Mouse (Mus musculus): ENCODE data around the gene Nr2c1. TPM values are rescaled to one million over a fixed set of nuclear protein-coding genes. Genes with fewer than 3 reads are reported as not detected.

Nr2c1 gene
- polyA plus RNA-seq, 1 experiment from 2014 or later, result 12.5 TPM

GRCm38 (mm10) chr10:94171440-94172130 is 23.8 kb downstream of the Nr2c1 start:
- Histone ChIP-seq H3K27ac (no peak overlapping the region), H3K36me3 (peaks cover 65% of the 10 kb centered on the region), H3K9me3 (0 out of 2 replicates have a peak, but pooled peaks cover 6% of the 10 kb centered on the region), H3K4me2 (replicated peaks) (no peak overlapping the region), H3K4me3 (no peak overlapping the region), H3K4me1 (peaks cover 14% of the 10 kb centered on the region), H3K27me3 (replicated peaks) (no peaks in the 10 kb centered on the region), H3K9ac (no peak overlapping the region)
- no peak for ATAC-seq (ENCODE audit: low FRiP score, low read depth)
- WGBS, result 61% methylated on average over 12 of the region's 12 CpGs

GRCm38 (mm10) chr10:94172137-94172536 is 24.3 kb downstream of the Nr2c1 start:
- no peak for ATAC-seq (ENCODE audit: low FRiP score, low read depth)
- no peak overlapping the region for H3K4me3 ChIP-seq
- 0 out of 2 replicates have a peak, but pooled peaks cover 6% of the 10 kb centered on the region for H3K9me3 ChIP-seq
- 76% methylated on average over 11 of the region's 11 CpGs for WGBS
- peaks cover 65% of the 10 kb centered on the region for H3K36me3 ChIP-seq
- no peak overlapping the region for H3K4me2 ChIP-seq (replicated peaks)
- H3K4me1 ChIP-seq, result peaks cover 14% of the 10 kb centered on the region
- no peak overlapping the region for H3K9ac ChIP-seq
- no peak overlapping the region for H3K27ac ChIP-seq
- no peaks in the 10 kb centered on the region for H3K27me3 ChIP-seq (replicated peaks)

- ATAC-seq (ENCODE audit: low FRiP score, low read depth), result no peak
- WGBS, result 29% methylated on average over 6 of the region's 6 CpGs
- H3K36me3 ChIP-seq, result peaks cover 61% of the 10 kb centered on the region
- no peak overlapping the region for H3K4me2 ChIP-seq (replicated peaks)
- no peak overlapping the region for H3K27ac ChIP-seq
- 0 out of 2 replicates have a peak, but pooled peaks cover 6% of the 10 kb centered on the region for H3K9me3 ChIP-seq
- no peak overlapping the region for H3K9ac ChIP-seq
- H3K27me3 ChIP-seq (replicated peaks), result no peaks in the 10 kb centered on the region
- H3K4me1 ChIP-seq, result peaks cover 11% of the 10 kb centered on the region
- no peak overlapping the region for H3K4me3 ChIP-seq
These were observed 24.9 kb downstream of the Nr2c1 start for GRCm38 (mm10) chr10:94172706-94173105.

GRCm38 (mm10) chr10:94174652-94175051 is 26.8 kb downstream of the Nr2c1 start:
- H3K4me1 ChIP-seq, result peaks cover 10% of the 10 kb centered on the region
- no peak overlapping the region for H3K4me3 ChIP-seq
- H3K27ac ChIP-seq, result no peak overlapping the region
- peaks cover 41% of the 10 kb centered on the region for H3K36me3 ChIP-seq
- H3K9me3 ChIP-seq, result 0 out of 2 replicates have a peak, but pooled peaks cover 6% of the 10 kb centered on the region
- H3K27me3 ChIP-seq (replicated peaks), result no peaks in the 10 kb centered on the region
- no peak overlapping the region for H3K4me2 ChIP-seq (replicated peaks)
- no peak for ATAC-seq (ENCODE audit: low FRiP score, low read depth)
- WGBS, result 86% methylated on average over 7 of the region's 7 CpGs
- H3K9ac ChIP-seq, result no peak overlapping the region

- Histone ChIP-seq H3K9me3 (no peaks in the 10 kb centered on the region), H3K27ac (no peak overlapping the region), H3K36me3 (peaks cover 21% of the 10 kb centered on the region; the same call in 1 of the 2 replicates), H3K4me2 (replicated peaks) (no peak overlapping the region), H3K4me3 (no peak overlapping the region), H3K27me3 (replicated peaks) (no peaks in the 10 kb centered on the region), H3K9ac (no peak overlapping the region), H3K4me1 (peaks cover 15% of the 10 kb centered on the region; the same call in 1 of the 2 replicates)
- WGBS, result 59% methylated on average over 4 of the region's 4 CpGs
- ATAC-seq (ENCODE audit: low FRiP score, low read depth), result no peak
These were observed 35.4 kb downstream of the Nr2c1 start for GRCm38 (mm10) chr10:94183199-94183598.

GRCm38 (mm10) chr10:94198482-94199405 is 50.9 kb downstream of the Nr2c1 start, which contains the start of gene Ndufa12:
Ndufa12 (plus strand) TSS chr10:94198720.
- H3K4me1 ChIP-seq, result peaks cover 5% of the 10 kb centered on the region
- peak within 1 kb of the TSS; percentile 79 for H3K9ac ChIP-seq
- H3K27ac ChIP-seq, result 0 out of 2 replicates have a peak within 1 kb of the TSS, but pooled peaks have one; percentile 46
- WGBS, result under 1% methylated on average over 46 of the region's 46 CpGs
- H3K27me3 ChIP-seq (replicated peaks), result no peaks in the 10 kb centered on the region
- peaks cover 27% of the 10 kb centered on the region for H3K36me3 ChIP-seq
- H3K9me3 ChIP-seq, result no peaks in the 10 kb centered on the region
- peak within 1 kb of the TSS; percentile 74 for H3K4me2 ChIP-seq (replicated peaks)
- peak; percentile 95 for ATAC-seq (ENCODE audit: low FRiP score, low read depth)
- peak within 1 kb of the TSS; percentile 78 for H3K4me3 ChIP-seq

GRCm38 (mm10) chr10:94204973-94205372 is 57.1 kb downstream of the Nr2c1 start:
- H3K4me1 ChIP-seq, result no peaks in the 10 kb centered on the region
- no peak overlapping the region for H3K4me2 ChIP-seq (replicated peaks)
- ATAC-seq (ENCODE audit: low FRiP score, low read depth), result no peak
- H3K9ac ChIP-seq, result no peak overlapping the region
- no peak overlapping the region for H3K4me3 ChIP-seq
- H3K27ac ChIP-seq, result no peak overlapping the region
- H3K27me3 ChIP-seq (replicated peaks), result no peaks in the 10 kb centered on the region
- no peaks in the 10 kb centered on the region for H3K9me3 ChIP-seq
- 83% methylated on average over 4 of the region's 4 CpGs for WGBS
- peaks cover 65% of the 10 kb centered on the region for H3K36me3 ChIP-seq

GRCm38 (mm10) chr10:94210718-94211618 is 63.1 kb downstream of the Nr2c1 start:
- Histone ChIP-seq H3K36me3 (peaks cover 38% of the 10 kb centered on the region), H3K4me2 (replicated peaks) (no peak overlapping the region), H3K4me1 (0 out of 2 replicates have a peak, but pooled peaks cover 4% of the 10 kb centered on the region), H3K4me3 (no peak overlapping the region), H3K27ac (no peak overlapping the region), H3K9me3 (no peaks in the 10 kb centered on the region), H3K27me3 (replicated peaks) (no peaks in the 10 kb centered on the region), H3K9ac (no peak overlapping the region)
- peak; percentile 53; the same call in 1 of the 2 replicates for ATAC-seq (ENCODE audit: low FRiP score, low read depth)
- WGBS, result 70% methylated on average over 6 of the region's 6 CpGs

- Histone ChIP-seq H3K27ac (no peak overlapping the region), H3K27me3 (replicated peaks) (no peaks in the 10 kb centered on the region), H3K9ac (no peak overlapping the region), H3K36me3 (peaks cover 30% of the 10 kb centered on the region), H3K9me3 (no peaks in the 10 kb centered on the region), H3K4me3 (no peak overlapping the region), H3K4me1 (0 out of 2 replicates have a peak, but pooled peaks cover 4% of the 10 kb centered on the region), H3K4me2 (replicated peaks) (no peak overlapping the region)
- 46% methylated on average over 2 of the region's 2 CpGs for WGBS
- no peak for ATAC-seq (ENCODE audit: low FRiP score, low read depth)
These were observed 63.9 kb downstream of the Nr2c1 start for GRCm38 (mm10) chr10:94211725-94212124.

GRCm38 (mm10) chr10:94225026-94225750 is 77.4 kb downstream of the Nr2c1 start:
- no peak for ATAC-seq (ENCODE audit: low FRiP score, low read depth)
- Histone ChIP-seq H3K9me3 (0 out of 2 replicates have a peak, but pooled peaks cover 4% of the 10 kb centered on the region), H3K9ac (no peak overlapping the region), H3K27me3 (replicated peaks) (no peaks in the 10 kb centered on the region), H3K27ac (no peak overlapping the region), H3K4me2 (replicated peaks) (no peak overlapping the region), H3K4me3 (no peak overlapping the region), H3K4me1 (0 out of 2 replicates have a peak, but pooled peaks cover 2% of the 10 kb centered on the region), H3K36me3 (peaks cover 14% of the 10 kb centered on the region)
- WGBS, result 86% methylated on average over 6 of the region's 6 CpGs
